Mouse (Mus musculus) lung, postnatal 0 days (tissue): Measurements from ENCODE around the gene Zc2hc1c. TPM values are rescaled to one million over a fixed set of nuclear protein-coding genes. Genes with fewer than 3 reads are reported as not detected.
A peak's percentile ranks its signal among the peaks of the same experiment; 100 is the strongest.

Source experiments
- ATAC-seq: fragments of 200-750 bp; cut with Nextera tagmentation; 2 replicates; pipeline ENCODE4 v1.8.0; 2017; ENCODE audit warnings: moderate library complexity
- DNase-seq: peaks from one replicate; pipeline ENCODE4 v3.0.0-alpha.2; 2016; ENCODE audit warnings: low spot score
- H3K27ac ChIP-seq: fragments of 300-500 bp; sonication (generic); 2 replicates; pipeline ENCODE4 v1.5.1; 2014; ENCODE audit warnings: antibody characterized with exemption, mild to moderate bottlenecking, low read length, mixed read lengths
- H3K27me3 ChIP-seq: fragments of 300-500 bp; sonication (generic); replicated peaks from 2 replicates; pipeline ENCODE4 v1.6.1; 2014; ENCODE audit warnings: low read length, mixed read lengths; ENCODE audit not compliant: insufficient read depth
- H3K36me3 ChIP-seq: fragments of 300-500 bp; sonication (generic); 2 replicates; pipeline ENCODE4 v1.6.1; 2014; ENCODE audit warnings: low read length, mixed read lengths; ENCODE audit not compliant: insufficient read depth
- H3K4me1 ChIP-seq: fragments of 300-500 bp; sonication (generic); 2 replicates; pipeline ENCODE4 v1.6.1; 2014; ENCODE audit warnings: antibody characterized with exemption, low read depth, low read length, mixed read lengths; ENCODE audit not compliant: insufficient read depth
- H3K4me2 ChIP-seq: fragments of 300-500 bp; sonication (generic); replicated peaks from 2 replicates; pipeline ENCODE4 v1.6.1; 2014; ENCODE audit warnings: low read depth, mild to moderate bottlenecking, low read length, moderate library complexity, mixed read lengths
- H3K4me3 ChIP-seq: fragments of 300-500 bp; sonication (generic); 2 replicates; pipeline ENCODE4 v1.5.1; 2014; ENCODE audit warnings: low read depth, low read length
- H3K9ac ChIP-seq: fragments of 300-500 bp; sonication (generic); replicated peaks from 2 replicates; pipeline ENCODE4 v1.6.1; 2014; ENCODE audit warnings: low read depth, mild to moderate bottlenecking
- H3K9me3 ChIP-seq: fragments of 300-500 bp; sonication (generic); 2 replicates; pipeline ENCODE4 v1.6.1; 2016; ENCODE audit warnings: low read length, mixed read lengths
- CTCF ChIP-seq: IDR thresholded peaks from 2 replicates; pipeline ENCODE4 v1.5.1; 2016; ENCODE audit warnings: antibody characterized with exemption, mild to moderate bottlenecking
- EP300 ChIP-seq: IDR thresholded peaks from 2 replicates; pipeline ENCODE4 v1.6.1; 2016; ENCODE audit warnings: antibody characterized with exemption, mild to moderate bottlenecking, control low read depth
- WGBS: fragments of 180-500 bp; shearing (Covaris S2); extraction: QIAGEN DNeasy Blood & Tissue Kit; methylation state at CpG from one replicate; pipeline ENCODE4 v1.1.7; 2014; 5-methylcytosine and 5-hydroxymethylcytosine counted together
- polyA plus RNA-seq: library from polyadenylated mRNA; unstranded; fragments of >200 nt; fragmentation: Nextera tagmentation; extraction: Ambion mirVana; gene quantifications from 2 replicates; pipeline ENCODE4 v1.2.1, GENCODE M21; 2015

Zc2hc1c gene
- 2.6 and 2.7 TPM in 2 replicates for polyA plus RNA-seq

- H3K9ac ChIP-seq = peak within 1 kb of the TSS; percentile 46
- 4% methylated on average over 30 of the region's 31 CpGs for WGBS
- H3K27me3 ChIP-seq = no peaks in the 10 kb centered on the region
- H3K36me3 ChIP-seq = no peaks in the 10 kb centered on the region
- TF ChIP-seq EP300 (no peak), CTCF (no peak)
- ATAC-seq (peak; percentile 90), DNase-seq (peak; percentile 97)
- peak within 1 kb of the TSS; percentile 46 for H3K4me3 ChIP-seq
- H3K9me3 ChIP-seq = no peaks in the 10 kb centered on the region
- peak within 1 kb of the TSS; percentile 71 for H3K27ac ChIP-seq
- H3K4me1 ChIP-seq = peaks cover 4% of the 10 kb centered on the region; the same call in 1 of the 2 replicates
- peak within 1 kb of the TSS; percentile 77 for H3K4me2 ChIP-seq
Measured at GRCm38 (mm10) chr12:85288486-85289156, at the start of gene Zc2hc1c. TSS of gene Zc2hc1c (plus strand) at chr12:85288591.

GRCm38 (mm10) chr12:85252083-85252482 is 36.3 kb upstream of the Zc2hc1c start:
- ATAC-seq (no peak), DNase-seq (no peak)
- Histone ChIP-seq H3K4me1 (no peaks in the 10 kb centered on the region), H3K9me3 (no peaks in the 10 kb centered on the region), H3K4me2 (no peak overlapping the region), H3K4me3 (no peak overlapping the region), H3K9ac (no peak overlapping the region), H3K36me3 (no peaks in the 10 kb centered on the region), H3K27ac (no peak overlapping the region), H3K27me3 (no peaks in the 10 kb centered on the region)
- WGBS = 78% methylated on average over 3 of the region's 3 CpGs
- TF ChIP-seq CTCF (no peak), EP300 (no peak)

GRCm38 (mm10) chr12:85256074-85256751 is 32.2 kb upstream of the Zc2hc1c start:
- no peak overlapping the region for H3K4me3 ChIP-seq
- no peak for TF ChIP-seq EP300
- no peak for TF ChIP-seq CTCF
- 0 out of 2 replicates have a peak, but pooled peaks cover 4% of the 10 kb centered on the region for H3K36me3 ChIP-seq
- H3K4me2 ChIP-seq = no peak overlapping the region
- no peaks in the 10 kb centered on the region for H3K27me3 ChIP-seq
- H3K4me1 ChIP-seq = no peaks in the 10 kb centered on the region
- ATAC-seq (no peak), DNase-seq (no peak)
- H3K9ac ChIP-seq = no peak overlapping the region
- WGBS = 55% methylated on average over 7 of the region's 7 CpGs
- no peaks in the 10 kb centered on the region for H3K9me3 ChIP-seq
- peak overlapping the region; percentile 12; the same call in 1 of the 2 replicates for H3K27ac ChIP-seq

- Histone ChIP-seq H3K9ac (no peak overlapping the region), H3K27me3 (no peaks in the 10 kb centered on the region), H3K4me3 (no peak overlapping the region), H3K4me2 (no peak overlapping the region), H3K9me3 (no peaks in the 10 kb centered on the region), H3K27ac (peak overlapping the region; percentile 40; the same call in 1 of the 2 replicates), H3K36me3 (0 out of 2 replicates have a peak, but pooled peaks cover 4% of the 10 kb centered on the region), H3K4me1 (no peaks in the 10 kb centered on the region)
- TF ChIP-seq EP300 = no peak; the same call in 1 of the 2 replicates
- ATAC-seq (peak; percentile 53; the same call in 1 of the 2 replicates), DNase-seq (peak; percentile 51)
- WGBS = 54% methylated on average over 7 of the region's 7 CpGs
Measured at GRCm38 (mm10) chr12:85257008-85257639, 31.3 kb upstream of the Zc2hc1c start.

GRCm38 (mm10) chr12:85262489-85262888 is 25.9 kb upstream of the Zc2hc1c start:
- Histone ChIP-seq H3K9ac (no peak overlapping the region), H3K9me3 (no peaks in the 10 kb centered on the region), H3K27ac (no peak overlapping the region), H3K4me1 (no peaks in the 10 kb centered on the region; the same call in 1 of the 2 replicates), H3K4me3 (no peak overlapping the region), H3K27me3 (no peaks in the 10 kb centered on the region), H3K4me2 (no peak overlapping the region), H3K36me3 (0 out of 2 replicates have a peak, but pooled peaks cover 4% of the 10 kb centered on the region)
- 53% methylated on average over 10 of the region's 10 CpGs for WGBS
- ATAC-seq = peak; percentile 50
- peak; percentile 60 for DNase-seq
- no peak for TF ChIP-seq CTCF
- TF ChIP-seq EP300 = no peak

- Histone ChIP-seq H3K9me3 (no peaks in the 10 kb centered on the region), H3K9ac (no peak overlapping the region), H3K4me2 (no peak overlapping the region), H3K27me3 (no peaks in the 10 kb centered on the region), H3K4me1 (no peaks in the 10 kb centered on the region; the same call in 1 of the 2 replicates), H3K4me3 (no peak overlapping the region), H3K36me3 (0 out of 2 replicates have a peak, but pooled peaks cover 4% of the 10 kb centered on the region), H3K27ac (no peak overlapping the region)
- WGBS = 79% methylated on average over 5 of the region's 5 CpGs
- TF ChIP-seq EP300 = no peak
- no peak for TF ChIP-seq CTCF
- ATAC-seq (no peak), DNase-seq (no peak)
Measured at GRCm38 (mm10) chr12:85263190-85263589, 25.2 kb upstream of the Zc2hc1c start.
